Mouse (Mus musculus): ENCODE measurements around the gene Prss41.
A peak's percentile ranks its signal among the peaks of the same experiment; 100 is the strongest.

Gene Prss41

GRCm38 (mm10) chr17:23825591-23825990 is 18.4 kb downstream of the Prss41 start:
- no peak for DNase-seq (ENCODE audit: low spot score)

GRCm38 (mm10) chr17:23823614-23824013 is 20.4 kb downstream of the Prss41 start:
- no peak for DNase-seq (ENCODE audit: low spot score)

GRCm38 (mm10) chr17:23823018-23823417 is 21.0 kb downstream of the Prss41 start:
- peak; percentile 56 for DNase-seq (ENCODE audit: low spot score)

- DNase-seq (ENCODE audit: low spot score): peak; percentile 66
Measured at GRCm38 (mm10) chr17:23822094-23822493, 21.9 kb downstream of the Prss41 start.

GRCm38 (mm10) chr17:23820731-23821130 is 23.2 kb downstream of the Prss41 start:
- DNase-seq (ENCODE audit: low spot score): no peak

GRCm38 (mm10) chr17:23819235-23819634 is 24.7 kb downstream of the Prss41 start:
- peak; percentile 49 for DNase-seq (ENCODE audit: low spot score)

- no peak for DNase-seq (ENCODE audit: low spot score)
Measured at GRCm38 (mm10) chr17:23818579-23818978, 25.4 kb downstream of the Prss41 start.

GRCm38 (mm10) chr17:23815641-23816040 is 28.3 kb downstream of the Prss41 start:
- DNase-seq (ENCODE audit: low spot score): no peak

- no peak for DNase-seq (ENCODE audit: low spot score)
Measured at GRCm38 (mm10) chr17:23807918-23808317, 36.1 kb downstream of the Prss41 start.

- peak; percentile 66 for DNase-seq (ENCODE audit: low spot score)
Measured at GRCm38 (mm10) chr17:23806867-23807266, 37.1 kb downstream of the Prss41 start.

GRCm38 (mm10) chr17:23804426-23805085 is 39.4 kb downstream of the Prss41 start:
- DNase-seq (ENCODE audit: low spot score): no peak

GRCm38 (mm10) chr17:23803366-23804041 is 40.5 kb downstream of the Prss41 start:
- peak; percentile 96 for DNase-seq (ENCODE audit: low spot score)

GRCm38 (mm10) chr17:23802746-23803365 is 41.1 kb downstream of the Prss41 start:
- peak; percentile 97 for DNase-seq (ENCODE audit: low spot score)

GRCm38 (mm10) chr17:23801627-23802026 is 42.3 kb downstream of the Prss41 start:
- DNase-seq (ENCODE audit: low spot score): no peak

GRCm38 (mm10) chr17:23797316-23797715 is 46.7 kb downstream of the Prss41 start:
- DNase-seq (ENCODE audit: low spot score): no peak

- no peak for DNase-seq (ENCODE audit: low spot score)
Measured at GRCm38 (mm10) chr17:23795323-23795722, 48.6 kb downstream of the Prss41 start.

- no peak for DNase-seq (ENCODE audit: low spot score)
Measured at GRCm38 (mm10) chr17:23791079-23791357, 53.0 kb downstream of the Prss41 start.

- peak; percentile 78 for DNase-seq (ENCODE audit: low spot score)
Measured at GRCm38 (mm10) chr17:23790269-23791078, 53.5 kb downstream of the Prss41 start, which contains the start of gene Srrm2. Gene Srrm2 (plus strand): TSS chr17:23790532.

- DNase-seq (ENCODE audit: low spot score): no peak
Measured at GRCm38 (mm10) chr17:23789749-23790268, 54.2 kb downstream of the Prss41 start.

GRCm38 (mm10) chr17:23788973-23789372 is 55.0 kb downstream of the Prss41 start:
- DNase-seq (ENCODE audit: low spot score): no peak
